Mouse (Mus musculus): ENCODE measurements around the gene Il21. TPM values are rescaled to one million over a fixed set of nuclear protein-coding genes. Genes with fewer than 3 reads are reported as not detected.

Il21 gene
- total and polyA plus RNA-seq, 3 experiments = not detected

- in situ Hi-C loops (cut with MboI; ENCODE audit: low pct_ligation_motif_present, low pct_unique_long_range_greater_than_20kb, low sequenced_read_pairs) = loop anchor here (25.0 kb wide), 1 partner anchor 338 kb away; no protein-coding TSS in a partner anchor
Observed at GRCm38 (mm10) chr3:37174711-37175572, 57.5 kb downstream of the Il21 start.

GRCm38 (mm10) chr3:37173285-37173684 lies 59.2 kb downstream of the Il21 start:
- TF ChIP-seq ETS1 (conservative IDR thresholded peaks at IDR 0.05; ENCODE audit: low read depth, low read length) (0 out of 2 replicates have a peak, but pooled peaks have one; percentile 13), MAZ (IDR thresholded peaks at IDR 0.05; ENCODE audit: low read depth, low read length) (no peak)
- no peak overlapping the region for H3K4me3 ChIP-seq (replicated peaks in 1 of 3; ENCODE audit: low read depth in 2 of 3, low read length in 2 of 3, poor library complexity in 1 of 3)
- H3K9me3 ChIP-seq (replicated peaks; ENCODE audit: low read length) = peaks cover 5% of the 10 kb centered on the region
- H3K36me3 ChIP-seq (replicated peaks in 1 of 2; ENCODE audit: control insufficient read depth in 1 of 2, insufficient read depth in 1 of 2, low read length in 1 of 2) = no peaks in the 10 kb centered on the region
- H3K9ac ChIP-seq (ENCODE audit: insufficient read depth, low read depth) = no peak overlapping the region
- H3K4me2 ChIP-seq (ENCODE audit: insufficient read depth, low read depth, poor library complexity, severe bottlenecking) = no peak overlapping the region
- no peak overlapping the region for H3K27ac ChIP-seq (ENCODE audit: insufficient read depth, low read depth)
- H3K4me1 ChIP-seq (ENCODE audit: control insufficient read depth in 1 of 2, insufficient read depth in 2 of 2) = peaks cover 0 to 12% of the 10 kb centered on the region in 2 experiments; a peak in 3 of 4 replicates
- dilution Hi-C loops (cut with MboI; ENCODE audit: extremely low pct_ligation_motif_present, extremely low pct_unique_long_range_greater_than_20kb, low sequenced_read_pairs) = no loop called here
- no peaks in the 10 kb centered on the region for H3K27me3 ChIP-seq (replicated peaks)
- in situ Hi-C loops (cut with MboI; ENCODE audit: low pct_ligation_motif_present, low pct_unique_long_range_greater_than_20kb, low sequenced_read_pairs) = no loop called here
- H3K79me2 ChIP-seq (replicated peaks; ENCODE audit: control insufficient read depth, extremely low read depth, insufficient read depth, poor library complexity, severe bottlenecking) = no peaks in the 10 kb centered on the region
- DNase-seq (ENCODE audit: extremely low read depth) = peak; percentile 25

More at GRCm38 (mm10) chr3:37174711-37175572, 57.5 kb downstream of the Il21 start:
- Histone ChIP-seq H3K36me3 (replicated peaks in 1 of 2; ENCODE audit: control insufficient read depth in 1 of 2, insufficient read depth in 1 of 2, low read length in 1 of 2) (no peaks in the 10 kb centered on the region), H3K27me3 (replicated peaks) (no peaks in the 10 kb centered on the region), H3K79me2 (replicated peaks; ENCODE audit: control insufficient read depth, extremely low read depth, insufficient read depth, poor library complexity, severe bottlenecking) (no peaks in the 10 kb centered on the region), H3K9ac (ENCODE audit: insufficient read depth, low read depth) (no peak overlapping the region), H3K4me3 (replicated peaks in 1 of 3; ENCODE audit: low read depth in 2 of 3, low read length in 2 of 3, poor library complexity in 1 of 3) (no peak overlapping the region), H3K9me3 (replicated peaks; ENCODE audit: low read length) (peaks cover 5% of the 10 kb centered on the region), H3K27ac (ENCODE audit: insufficient read depth, low read depth) (no peak overlapping the region), H3K4me1 (ENCODE audit: control insufficient read depth in 1 of 2, insufficient read depth in 2 of 2) (peaks cover 0 to 12% of the 10 kb centered on the region in 2 experiments; a peak in 3 of 4 replicates), H3K4me2 (ENCODE audit: insufficient read depth, low read depth, poor library complexity, severe bottlenecking) (no peak overlapping the region)
- DNase-seq (ENCODE audit: extremely low read depth) = no peak
- dilution Hi-C loops (cut with MboI; ENCODE audit: extremely low pct_ligation_motif_present, extremely low pct_unique_long_range_greater_than_20kb, low sequenced_read_pairs) = no loop called here
- no peak for TF ChIP-seq PAX5 (IDR thresholded peaks at IDR 0.05; ENCODE audit: low read length)
- no peak for TF ChIP-seq CTCF (conservative IDR thresholded peaks at IDR 0.05 in 1 of 2, IDR thresholded peaks at IDR 0.05 in 1 of 2; ENCODE audit: low read depth in 2 of 2, low read length in 2 of 2)
- no peak for TF ChIP-seq POLR2AphosphoS2 (IDR thresholded peaks at IDR 0.05; ENCODE audit: low read depth, low read length)
- TF ChIP-seq MAZ (IDR thresholded peaks at IDR 0.05; ENCODE audit: low read depth, low read length) = no peak
- no peak for TF ChIP-seq E2F4 (IDR thresholded peaks at IDR 0.05; ENCODE audit: insufficient replicate concordance, low read depth, low read length)

Other genes with a start within 250 kb of the Il21 start
- not detected in 2 replicates for gene Adad1, start 169.1 kb downstream of the Il21 start, total RNA-seq (2012; rRNA removed)
- gene Adad1, start 169.1 kb downstream of the Il21 start, total RNA-seq (2014; rRNA removed) = not detected in 2 replicates
- gene Adad1, start 169.1 kb downstream of the Il21 start, polyA plus RNA-seq (2012; ENCODE audit: insufficient read length, low read depth) = not detected in 2 replicates
- gene Il2, start 106.7 kb downstream of the Il21 start, total RNA-seq (2012; rRNA removed) = not detected in 2 replicates
- 0.34 TPM in 1 of 2 replicates, not detected in the other for gene Il2, start 106.7 kb downstream of the Il21 start, total RNA-seq (2014; rRNA removed)
- not detected in 2 replicates for gene Il2, start 106.7 kb downstream of the Il21 start, polyA plus RNA-seq (2012; ENCODE audit: insufficient read length, low read depth)
- 3.2 and 4.1 TPM in 2 replicates for gene Bbs12, start 79.9 kb upstream of the Il21 start, total RNA-seq (2012; rRNA removed)
- 8.3 and 8.8 TPM in 2 replicates for gene Bbs12, start 79.9 kb upstream of the Il21 start, total RNA-seq (2014; rRNA removed)
- 3.3 and 4.0 TPM in 2 replicates for gene Bbs12, start 79.9 kb upstream of the Il21 start, polyA plus RNA-seq (2012; ENCODE audit: insufficient read length, low read depth)
- gene Cetn4, start 80.1 kb upstream of the Il21 start, total RNA-seq (2012; rRNA removed) = 0.46 and 0.89 TPM in 2 replicates
- gene Cetn4, start 80.1 kb upstream of the Il21 start, total RNA-seq (2014; rRNA removed) = 2.2 and 2.9 TPM in 2 replicates
- 1.4 and 2.6 TPM in 2 replicates for gene Cetn4, start 80.1 kb upstream of the Il21 start, polyA plus RNA-seq (2012; ENCODE audit: insufficient read length, low read depth)
- gene Fgf2, start 115.7 kb upstream of the Il21 start, total RNA-seq (2012; rRNA removed) = 0.25 and 0.38 TPM in 2 replicates
- not detected in 2 replicates for gene Fgf2, start 115.7 kb upstream of the Il21 start, total RNA-seq (2014; rRNA removed)
- gene Fgf2, start 115.7 kb upstream of the Il21 start, polyA plus RNA-seq (2012; ENCODE audit: insufficient read length, low read depth) = 0.60 and 0.70 TPM in 2 replicates
- gene Spata5, start 187.3 kb upstream of the Il21 start, total RNA-seq (2012; rRNA removed) = 35.0 and 52.0 TPM in 2 replicates
- gene Spata5, start 187.3 kb upstream of the Il21 start, total RNA-seq (2014; rRNA removed) = 49.7 and 66.1 TPM in 2 replicates
- 43.8 and 52.9 TPM in 2 replicates for gene Spata5, start 187.3 kb upstream of the Il21 start, polyA plus RNA-seq (2012; ENCODE audit: insufficient read length, low read depth)
- gene Nudt6, start 187.6 kb upstream of the Il21 start, total RNA-seq (2012; rRNA removed) = 7.7 and 9.4 TPM in 2 replicates
- 4.8 and 6.0 TPM in 2 replicates for gene Nudt6, start 187.6 kb upstream of the Il21 start, total RNA-seq (2014; rRNA removed)
- 9.0 and 9.6 TPM in 2 replicates for gene Nudt6, start 187.6 kb upstream of the Il21 start, polyA plus RNA-seq (2012; ENCODE audit: insufficient read length, low read depth)